Mouse (Mus musculus): Measurements from ENCODE around the gene Nfkbia. TPM values are rescaled to one million over a fixed set of nuclear protein-coding genes. Genes with fewer than 3 reads are reported as not detected.
A peak's percentile ranks its signal among the peaks of the same experiment; 100 is the strongest.

Nfkbia gene
- polyA plus RNA-seq, 1 experiment: 229 TPM

GRCm38 (mm10) chr12:55448457-55448856 is 44.0 kb downstream of the Nfkbia start:
- 86% methylated on average over 2 of the region's 2 CpGs for WGBS
- DNase-seq (ENCODE audit: low read depth, low spot score): no peak

DNA sequence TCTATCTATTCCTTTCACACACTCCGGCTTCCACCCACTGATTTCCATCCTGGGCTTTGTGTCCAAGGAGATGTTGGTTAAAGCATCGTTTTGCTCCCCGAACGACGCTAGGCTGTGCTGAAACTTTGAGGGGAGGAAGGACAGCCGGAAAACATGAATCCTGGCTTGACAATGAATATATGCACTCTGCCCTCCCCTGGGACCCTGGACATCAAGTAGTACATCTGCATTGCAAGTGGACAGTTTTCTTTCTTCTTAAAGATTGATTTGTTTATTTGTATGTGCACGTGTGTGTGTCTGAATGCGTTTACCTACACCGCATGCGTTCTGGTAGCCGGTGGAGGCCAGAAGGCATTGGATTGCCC is 45.1 kb downstream of the Nfkbia start:
- 64% methylated on average over 11 of the region's 11 CpGs for WGBS
- DNase-seq (ENCODE audit: low read depth, low spot score): no peak

- WGBS: 3% methylated on average over 13 of the region's 13 CpGs
- no peak for DNase-seq (ENCODE audit: low read depth, low spot score)
Measured at GRCm38 (mm10) chr12:55446746-55447395, 45.6 kb downstream of the Nfkbia start.

DNA sequence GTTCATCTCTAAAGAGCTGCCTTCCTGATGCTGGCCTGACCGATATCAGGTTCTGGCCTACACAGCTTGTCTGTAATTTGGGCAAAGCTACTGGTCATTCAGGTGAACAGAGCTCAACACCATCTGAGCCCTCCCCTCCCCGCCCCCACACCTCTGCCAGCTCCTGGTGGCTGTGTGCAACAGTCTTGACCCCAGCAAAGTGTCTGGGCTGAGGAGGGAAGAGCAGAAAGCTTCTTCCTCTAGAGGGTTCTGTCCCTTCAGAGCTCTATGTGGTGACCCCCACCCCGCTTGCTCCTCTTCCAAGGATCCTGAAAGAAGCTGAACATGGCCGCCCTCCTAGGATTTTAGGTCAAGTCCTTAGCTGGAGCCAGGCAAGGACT is 46.1 kb downstream of the Nfkbia start:
- no peak for DNase-seq (ENCODE audit: low read depth, low spot score)
- WGBS: 63% methylated on average over 4 of the region's 4 CpGs

GRCm38 (mm10) chr12:55445583-55445982 is 46.9 kb downstream of the Nfkbia start:
- DNase-seq (ENCODE audit: low read depth, low spot score): no peak
- WGBS: 83% methylated on average over 4 of the region's 4 CpGs

GRCm38 (mm10) chr12:55444031-55444451 is 48.4 kb downstream of the Nfkbia start:
- DNase-seq (ENCODE audit: low read depth, low spot score): no peak
- WGBS: 39% methylated on average over 4 of the region's 4 CpGs

DNA sequence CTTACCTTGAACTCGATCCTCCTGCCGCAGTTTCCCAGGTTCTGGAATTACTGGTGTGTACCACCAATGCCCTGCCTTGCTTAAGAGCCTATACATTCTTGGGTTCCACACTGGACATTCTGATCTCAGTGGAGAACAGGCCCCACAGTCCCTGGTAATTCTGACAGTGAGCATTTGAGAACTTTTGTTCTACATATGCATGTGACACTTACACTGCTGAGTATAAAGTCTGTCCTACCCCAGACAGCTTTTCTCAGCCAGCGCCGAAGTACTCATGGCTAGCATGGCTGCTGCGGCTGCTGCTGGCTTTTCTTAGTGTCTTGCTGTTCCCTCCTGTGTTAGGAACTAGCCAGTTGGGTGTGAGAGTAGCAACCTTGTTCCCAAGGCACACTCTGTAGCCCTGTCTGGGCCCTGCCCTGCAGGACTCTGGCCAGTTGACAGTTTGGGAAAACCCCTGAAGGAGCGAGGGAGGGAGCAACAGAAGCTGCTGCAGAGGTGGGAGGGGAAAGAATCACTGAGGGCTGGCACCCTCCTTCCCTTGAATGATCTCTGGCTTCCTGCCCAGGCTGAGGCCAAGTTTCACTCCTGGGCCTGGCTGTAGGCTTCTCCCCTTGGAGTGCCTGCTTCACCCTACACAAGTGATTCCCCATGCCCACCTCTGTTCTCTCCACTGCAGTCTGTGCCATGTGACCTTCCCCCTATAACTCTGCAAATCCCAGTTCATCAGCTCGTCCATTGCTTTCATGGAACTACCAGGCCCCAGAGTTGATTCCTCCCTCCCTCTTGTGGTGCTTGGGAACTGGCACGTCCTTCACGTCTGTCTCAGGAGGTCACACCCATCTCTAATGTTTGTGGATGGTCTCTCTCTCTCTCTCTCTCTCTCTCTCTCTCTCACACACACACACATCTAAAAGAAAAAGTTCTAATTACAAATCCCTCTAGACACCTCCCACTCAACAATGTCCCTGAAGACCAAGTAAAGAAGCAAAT is 49.3 kb downstream of the Nfkbia start:
- WGBS: 21% methylated on average over 9 of the region's 9 CpGs

GRCm38 (mm10) chr12:55442245-55442644 is 50.2 kb downstream of the Nfkbia start:
- WGBS: 92% methylated on average over 1 of the region's 1 CpGs
- no peak for DNase-seq (ENCODE audit: low read depth, low spot score)

More for the DNA sequence above, 49.3 kb downstream of the Nfkbia start:
- DNase-seq (ENCODE audit: low read depth, low spot score): peak; percentile 91

- WGBS: 87% methylated on average over 5 of the region's 5 CpGs
- DNase-seq (ENCODE audit: low read depth, low spot score): no peak
Measured at GRCm38 (mm10) chr12:55440416-55440815, 52.0 kb downstream of the Nfkbia start.

Other genes with a start within 250 kb of the Nfkbia start
- 12.0 and 13.3 TPM in 2 replicates for gene 1110008L16Rik, start 193.1 kb downstream of the Nfkbia start, polyA plus RNA-seq (2012; rRNA removed)
- gene Ppp2r3c, start 189.6 kb downstream of the Nfkbia start, polyA plus RNA-seq (2012; rRNA removed): 1.8 and 1.9 TPM in 2 replicates
- 74.8 and 77.5 TPM in 2 replicates for gene Psma6, start 108.4 kb downstream of the Nfkbia start, polyA plus RNA-seq (2012; rRNA removed)
- 0.14 TPM in 1 of 2 replicates, not detected in the other for gene Aldoart2, start 72.6 kb upstream of the Nfkbia start, polyA plus RNA-seq (2012; rRNA removed)
- gene Insm2, start 106.8 kb upstream of the Nfkbia start, polyA plus RNA-seq (2012; rRNA removed): not detected in 2 replicates

All from large intestine, adult 2 months (tissue).